Mouse (Mus musculus) stomach, postnatal 0 days (tissue): ENCODE measurements around the gene H2afv.

Source experiments
- CTCF ChIP-seq: IDR thresholded peaks from 2 replicates; pipeline ENCODE4 v1.5.1; 2016; ENCODE audit warnings: antibody characterized with exemption, low read depth, mild to moderate bottlenecking, moderate library complexity
- EP300 ChIP-seq: optimal IDR thresholded peaks from 2 replicates; pipeline ENCODE3; 2016; ENCODE audit warnings: antibody characterized with exemption

GRCm38 (mm10) chr11:6402515-6403510 lies 41.4 kb downstream of the H2afv start:
- TF ChIP-seq CTCF = peak; percentile 84
- no peak for TF ChIP-seq EP300
